Mouse (Mus musculus): ENCODE data around the gene Ddx17.

DNA sequence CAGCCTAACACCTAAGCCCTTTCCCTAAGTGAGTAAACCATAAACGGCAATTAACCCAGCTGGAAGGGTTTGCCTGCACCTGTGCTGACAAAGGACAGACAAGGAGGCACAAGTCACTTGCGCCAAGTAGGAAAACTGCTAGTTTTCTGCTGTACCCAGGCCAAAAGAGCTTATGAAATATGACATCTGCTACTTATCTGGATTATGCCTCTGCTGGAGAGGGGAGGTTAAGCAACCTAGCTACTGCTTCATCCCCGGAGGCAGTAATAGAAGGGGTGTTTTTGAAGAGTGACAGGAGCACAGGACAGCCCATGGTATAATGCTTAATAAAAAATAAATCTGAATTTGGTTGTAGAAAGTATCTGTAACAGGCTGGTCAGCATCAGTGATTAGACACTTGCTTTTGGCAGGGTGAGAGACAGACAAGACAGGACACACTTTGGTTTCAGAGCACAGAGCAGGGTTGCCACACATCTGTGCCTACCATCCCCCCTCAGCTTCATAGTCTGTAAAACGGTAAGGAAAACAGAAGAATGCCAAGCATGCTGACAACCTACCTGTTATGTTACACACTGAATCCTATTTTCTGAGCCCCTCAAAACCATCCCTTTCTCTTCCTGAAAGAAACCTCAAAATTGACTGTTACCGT is 18.4 kb downstream of the Ddx17 start:
- no peak for TF ChIP-seq CTCF (IDR thresholded peaks at IDR 0.05; ENCODE audit: borderline replicate concordance, control insufficient read depth, extremely low read depth, insufficient read depth, low read length, poor library complexity)
- no peak for TF ChIP-seq POLR2A (IDR thresholded peaks at IDR 0.05; ENCODE audit: control insufficient read depth, extremely low read depth, insufficient read depth, low read length, poor library complexity)

Measured in thymus, adult 2 months (tissue).